Mouse (Mus musculus): ENCODE measurements around the gene Cep131. TPM values are rescaled to one million over a fixed set of nuclear protein-coding genes. Genes with fewer than 3 reads are reported as not detected.

Cep131 gene
- polyA plus RNA-seq, 1 experiment from 2014 or later = 28.1 TPM

- no peaks in the 10 kb centered on the region for H3K4me1 ChIP-seq (ENCODE audit: control insufficient read depth, insufficient read depth, low read length)
- WGBS = 84% methylated on average over 27 of the region's 27 CpGs
- H3K9ac ChIP-seq (replicated peaks; ENCODE audit: low read length) = no peak overlapping the region
- ATAC-seq (replicated peaks; ENCODE audit: insufficient number of reproducible peaks, low FRiP score, low TSS enrichment, low read depth) (no peak), DNase-seq (ENCODE audit: low spot score) (no peak)
- H3K36me3 ChIP-seq (replicated peaks; ENCODE audit: control insufficient read depth, insufficient read depth, low read depth, low read length) = peaks cover 9% of the 10 kb centered on the region
- H3K27ac ChIP-seq (replicated peaks; ENCODE audit: low read depth, low read length) = no peak overlapping the region
- H3K4me3 ChIP-seq (ENCODE audit: low read depth, low read length) = no peak overlapping the region
- H3K4me2 ChIP-seq (ENCODE audit: low read depth, low read length) = no peak overlapping the region
- H3K27me3 ChIP-seq (ENCODE audit: control insufficient read depth, insufficient read depth, low read length) = no peaks in the 10 kb centered on the region
- no peaks in the 10 kb centered on the region for H3K9me3 ChIP-seq (replicated peaks; ENCODE audit: control insufficient read depth, low read length)
Observed at GRCm38 (mm10) chr11:120070286-120070930, 16.2 kb downstream of the Cep131 start.

GRCm38 (mm10) chr11:120069261-120069660 lies 17.4 kb downstream of the Cep131 start:
- Histone ChIP-seq H3K27ac (replicated peaks; ENCODE audit: low read depth, low read length) (no peak overlapping the region), H3K36me3 (replicated peaks; ENCODE audit: control insufficient read depth, insufficient read depth, low read depth, low read length) (peaks cover 9% of the 10 kb centered on the region), H3K4me1 (ENCODE audit: control insufficient read depth, insufficient read depth, low read length) (no peaks in the 10 kb centered on the region), H3K4me2 (ENCODE audit: low read depth, low read length) (no peak overlapping the region), H3K9ac (replicated peaks; ENCODE audit: low read length) (no peak overlapping the region), H3K9me3 (replicated peaks; ENCODE audit: control insufficient read depth, low read length) (no peaks in the 10 kb centered on the region), H3K27me3 (ENCODE audit: control insufficient read depth, insufficient read depth, low read length) (no peaks in the 10 kb centered on the region), H3K4me3 (ENCODE audit: low read depth, low read length) (no peak overlapping the region)
- WGBS = 49% methylated on average over 11 of the region's 11 CpGs
- ATAC-seq (replicated peaks; ENCODE audit: insufficient number of reproducible peaks, low FRiP score, low TSS enrichment, low read depth) (no peak), DNase-seq (ENCODE audit: low spot score) (no peak)

DNA sequence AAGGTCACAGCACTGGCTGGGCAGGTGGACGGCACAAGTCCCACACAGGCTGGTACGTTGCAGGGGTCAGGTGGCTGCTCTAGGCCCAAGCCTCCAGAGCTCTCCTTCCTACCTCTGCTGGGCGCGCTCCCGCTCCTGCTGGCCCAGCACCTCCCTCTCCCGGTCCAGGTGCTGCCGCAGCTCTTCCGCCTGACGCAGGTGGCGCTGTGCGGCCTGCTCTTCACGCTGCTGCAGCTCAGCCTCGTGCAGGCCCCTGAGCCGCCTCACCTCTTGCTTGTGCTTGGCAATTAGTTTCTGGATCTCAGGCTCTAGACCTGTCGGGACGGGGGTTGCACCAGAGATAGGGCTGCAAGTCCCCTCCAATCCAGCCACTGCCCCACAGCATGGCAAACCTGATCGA lies 18.8 kb downstream of the Cep131 start:
- 46% methylated on average over 17 of the region's 17 CpGs for WGBS
- Histone ChIP-seq H3K36me3 (replicated peaks; ENCODE audit: control insufficient read depth, insufficient read depth, low read depth, low read length) (peaks cover 11% of the 10 kb centered on the region), H3K4me1 (ENCODE audit: control insufficient read depth, insufficient read depth, low read length) (no peaks in the 10 kb centered on the region)

DNA sequence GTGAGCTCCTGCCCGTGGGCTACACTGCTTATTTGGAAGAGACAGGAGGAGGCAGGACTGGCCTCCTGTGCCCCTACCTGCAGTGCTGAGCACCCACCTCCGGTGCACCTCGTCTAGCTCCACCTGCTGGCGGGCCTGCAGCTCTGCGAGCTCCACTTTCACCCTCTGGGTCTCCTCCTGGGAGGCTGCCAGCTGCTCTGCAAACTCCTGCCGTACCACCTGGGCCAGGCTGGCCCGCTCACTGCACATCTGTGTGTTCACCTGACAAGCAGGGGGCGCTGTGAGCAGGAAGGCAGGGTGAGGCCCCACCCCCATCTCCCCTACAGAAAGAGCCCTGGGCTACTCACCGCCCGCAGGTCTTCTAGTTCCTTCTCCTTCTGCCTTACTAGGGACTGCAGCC lies 21.3 kb downstream of the Cep131 start:
- Histone ChIP-seq H3K4me3 (ENCODE audit: low read depth, low read length) (no peak overlapping the region), H3K27ac (replicated peaks; ENCODE audit: low read depth, low read length) (no peak overlapping the region), H3K4me1 (ENCODE audit: control insufficient read depth, insufficient read depth, low read length) (no peaks in the 10 kb centered on the region), H3K36me3 (replicated peaks; ENCODE audit: control insufficient read depth, insufficient read depth, low read depth, low read length) (peaks cover 8% of the 10 kb centered on the region), H3K27me3 (ENCODE audit: control insufficient read depth, insufficient read depth, low read length) (no peaks in the 10 kb centered on the region), H3K9ac (replicated peaks; ENCODE audit: low read length) (no peak overlapping the region), H3K4me2 (ENCODE audit: low read depth, low read length) (no peak overlapping the region), H3K9me3 (replicated peaks; ENCODE audit: control insufficient read depth, low read length) (no peaks in the 10 kb centered on the region)
- no peak for ATAC-seq (replicated peaks; ENCODE audit: insufficient number of reproducible peaks, low FRiP score, low TSS enrichment, low read depth)
- 43% methylated on average over 10 of the region's 10 CpGs for whole genome bisulfite sequencing
- peak; percentile 55 for DNase-seq (ENCODE audit: low spot score)

More for the DNA sequence above, 18.8 kb downstream of the Cep131 start:
- Histone ChIP-seq H3K9ac (replicated peaks; ENCODE audit: low read length) (no peak overlapping the region), H3K9me3 (replicated peaks; ENCODE audit: control insufficient read depth, low read length) (no peaks in the 10 kb centered on the region), H3K27ac (replicated peaks; ENCODE audit: low read depth, low read length) (no peak overlapping the region), H3K27me3 (ENCODE audit: control insufficient read depth, insufficient read depth, low read length) (no peaks in the 10 kb centered on the region), H3K4me2 (ENCODE audit: low read depth, low read length) (no peak overlapping the region), H3K4me3 (ENCODE audit: low read depth, low read length) (no peak overlapping the region)
- no peak; the same call in 1 of the 2 replicates for ATAC-seq (replicated peaks; ENCODE audit: insufficient number of reproducible peaks, low FRiP score, low TSS enrichment, low read depth)
- peak; percentile 37 for DNase-seq (ENCODE audit: low spot score)

GRCm38 (mm10) chr11:120064668-120065040 lies 22.0 kb downstream of the Cep131 start:
- Histone ChIP-seq H3K4me1 (ENCODE audit: control insufficient read depth, insufficient read depth, low read length) (no peaks in the 10 kb centered on the region), H3K9ac (replicated peaks; ENCODE audit: low read length) (no peak overlapping the region), H3K27ac (replicated peaks; ENCODE audit: low read depth, low read length) (no peak overlapping the region), H3K27me3 (ENCODE audit: control insufficient read depth, insufficient read depth, low read length) (no peaks in the 10 kb centered on the region), H3K36me3 (replicated peaks; ENCODE audit: control insufficient read depth, insufficient read depth, low read depth, low read length) (peaks cover 8% of the 10 kb centered on the region), H3K4me3 (ENCODE audit: low read depth, low read length) (no peak overlapping the region), H3K4me2 (ENCODE audit: low read depth, low read length) (no peak overlapping the region), H3K9me3 (replicated peaks; ENCODE audit: control insufficient read depth, low read length) (no peaks in the 10 kb centered on the region)
- DNase-seq (ENCODE audit: low spot score) (no peak), ATAC-seq (replicated peaks; ENCODE audit: insufficient number of reproducible peaks, low FRiP score, low TSS enrichment, low read depth) (no peak)
- WGBS = 88% methylated on average over 11 of the region's 11 CpGs

DNA sequence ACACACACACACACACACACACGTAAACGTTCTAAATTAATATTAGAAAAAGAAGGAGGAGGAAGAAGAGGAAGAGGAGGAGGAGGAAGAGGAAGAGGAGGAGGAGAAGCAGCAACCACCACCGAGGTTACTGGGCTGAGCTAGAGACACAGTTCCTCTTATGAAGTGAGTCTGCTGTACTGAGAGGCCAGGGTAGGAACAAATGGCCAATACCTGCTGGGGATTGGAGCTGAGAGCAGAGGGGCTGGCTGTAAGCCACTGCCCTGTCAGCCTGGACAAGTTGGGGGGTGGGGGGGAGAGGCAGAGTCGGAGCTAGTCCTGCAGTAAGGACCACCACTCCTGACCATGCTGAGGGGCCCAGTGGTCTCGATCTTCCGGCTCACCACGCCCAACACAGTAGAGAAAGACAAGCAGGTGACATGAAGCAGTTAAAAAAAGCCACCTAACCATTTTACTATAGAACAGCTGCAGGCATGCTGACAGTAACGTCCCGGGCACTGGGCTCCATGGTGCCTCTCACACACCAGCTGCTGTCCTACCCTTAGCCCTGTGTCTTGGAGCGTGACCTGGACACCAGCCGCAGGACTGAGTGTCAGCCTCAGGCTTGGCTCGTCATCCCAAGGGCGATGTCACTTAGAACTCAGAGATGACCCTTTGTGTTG lies 22.5 kb downstream of the Cep131 start:
- WGBS = 88% methylated on average over 13 of the region's 13 CpGs
- ATAC-seq (replicated peaks; ENCODE audit: insufficient number of reproducible peaks, low FRiP score, low TSS enrichment, low read depth) (no peak), DNase-seq (ENCODE audit: low spot score) (no peak)
- Histone ChIP-seq H3K4me2 (ENCODE audit: low read depth, low read length) (no peak overlapping the region), H3K4me3 (ENCODE audit: low read depth, low read length) (no peak overlapping the region), H3K4me1 (ENCODE audit: control insufficient read depth, insufficient read depth, low read length) (no peaks in the 10 kb centered on the region), H3K9ac (replicated peaks; ENCODE audit: low read length) (no peak overlapping the region), H3K9me3 (replicated peaks; ENCODE audit: control insufficient read depth, low read length) (no peaks in the 10 kb centered on the region), H3K36me3 (replicated peaks; ENCODE audit: control insufficient read depth, insufficient read depth, low read depth, low read length) (peaks cover 8% of the 10 kb centered on the region), H3K27ac (replicated peaks; ENCODE audit: low read depth, low read length) (no peak overlapping the region), H3K27me3 (ENCODE audit: control insufficient read depth, insufficient read depth, low read length) (no peaks in the 10 kb centered on the region)

DNA sequence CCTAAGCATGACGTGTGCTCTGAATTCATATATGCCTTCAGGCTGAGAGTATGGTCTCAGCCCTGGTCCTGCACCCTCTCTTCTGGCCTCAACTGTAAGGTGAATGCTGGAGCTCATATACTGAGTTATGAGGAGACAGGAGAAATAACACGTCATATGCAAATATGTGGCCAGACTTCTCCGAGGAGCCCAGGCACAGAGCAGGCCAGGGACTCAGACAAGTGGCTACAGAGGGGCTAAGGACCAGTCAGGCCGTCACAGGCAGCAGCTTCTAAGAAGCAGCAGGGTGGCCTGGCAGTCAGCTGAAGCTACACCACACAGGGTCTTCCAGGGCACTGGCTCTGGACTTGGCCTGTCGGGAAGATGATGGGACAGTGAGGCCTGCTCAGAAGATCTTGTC lies 23.3 kb downstream of the Cep131 start:
- DNase-seq (ENCODE audit: low spot score) (no peak), ATAC-seq (replicated peaks; ENCODE audit: insufficient number of reproducible peaks, low FRiP score, low TSS enrichment, low read depth) (no peak)
- no peak overlapping the region for H3K4me2 ChIP-seq (ENCODE audit: low read depth, low read length)
- 82% methylated on average over 5 of the region's 5 CpGs for WGBS
- peaks cover 8% of the 10 kb centered on the region for H3K36me3 ChIP-seq (replicated peaks; ENCODE audit: control insufficient read depth, insufficient read depth, low read depth, low read length)
- H3K4me1 ChIP-seq (ENCODE audit: control insufficient read depth, insufficient read depth, low read length) = no peaks in the 10 kb centered on the region
- H3K9me3 ChIP-seq (replicated peaks; ENCODE audit: control insufficient read depth, low read length) = no peaks in the 10 kb centered on the region
- H3K4me3 ChIP-seq (ENCODE audit: low read depth, low read length) = no peak overlapping the region
- no peak overlapping the region for H3K9ac ChIP-seq (replicated peaks; ENCODE audit: low read length)
- H3K27ac ChIP-seq (replicated peaks; ENCODE audit: low read depth, low read length) = no peak overlapping the region
- H3K27me3 ChIP-seq (ENCODE audit: control insufficient read depth, insufficient read depth, low read length) = no peaks in the 10 kb centered on the region

- Histone ChIP-seq H3K36me3 (replicated peaks; ENCODE audit: control insufficient read depth, insufficient read depth, low read depth, low read length) (peaks cover 3% of the 10 kb centered on the region), H3K9me3 (replicated peaks; ENCODE audit: control insufficient read depth, low read length) (no peaks in the 10 kb centered on the region), H3K27me3 (ENCODE audit: control insufficient read depth, insufficient read depth, low read length) (no peaks in the 10 kb centered on the region), H3K4me2 (ENCODE audit: low read depth, low read length) (no peak overlapping the region), H3K4me3 (ENCODE audit: low read depth, low read length) (no peak overlapping the region), H3K4me1 (ENCODE audit: control insufficient read depth, insufficient read depth, low read length) (no peaks in the 10 kb centered on the region), H3K27ac (replicated peaks; ENCODE audit: low read depth, low read length) (no peak overlapping the region), H3K9ac (replicated peaks; ENCODE audit: low read length) (no peak overlapping the region)
- no peak for DNase-seq (ENCODE audit: low spot score)
- WGBS = 86% methylated on average over 8 of the region's 8 CpGs
- ATAC-seq (replicated peaks; ENCODE audit: insufficient number of reproducible peaks, low FRiP score, low TSS enrichment, low read depth) = no peak
Observed at GRCm38 (mm10) chr11:120060634-120061033, 26.0 kb downstream of the Cep131 start.

Measured in embryonic facial prominence, embryonic 11.5 days (tissue).